Mouse (Mus musculus): ENCODE data around the gene Zbtb25. TPM values are rescaled to one million over a fixed set of nuclear protein-coding genes. Genes with fewer than 3 reads are reported as not detected.

Gene Zbtb25
- 10 to 100 TPM; 64.8 to 71.8 TPM for polyA plus RNA-seq (2017; shearing (Covaris generic))

GRCm38 (mm10) chr12:76369206-76369977, at the start of gene Zbtb25:
Gene Zbtb25, minus strand, starts transcription at chr12:76369602.

GRCm38 (mm10) chr12:76417433-76417854, 48.0 kb upstream of the Zbtb25 start, which contains the start of gene Ppp1r36:
Gene Ppp1r36, plus strand, starts transcription at chr12:76417538.

GRCm38 (mm10) chr12:76403886-76404537, 34.6 kb upstream of the Zbtb25 start, which contains the start of gene Hspa2:
Gene Hspa2, plus strand, starts transcription at chr12:76404176.

GRCm38 (mm10) chr12:76369978-76370830, 802 bp upstream of the Zbtb25 start, which contains the start of gene Zbtb1:
Gene Zbtb1, plus strand, starts transcription at chr12:76370266.

GRCm38 (mm10) chr12:76324679-76325431, 44.5 kb downstream of the Zbtb25 start, which contains the start of gene Akap5:
Gene Akap5, plus strand, starts transcription at chr12:76324891.

Other genes with a start within 250 kb of the Zbtb25 start
- gene Esr2, start 192.3 kb downstream of the Zbtb25 start, polyA plus RNA-seq (2017; shearing (Covaris generic)) = under 1 TPM; 0.07 to 0.38 TPM
- under 1 TPM in 1 of 2 experiments, not detected in 1; 0.16 TPM for gene Tex21, start 122.9 kb downstream of the Zbtb25 start, polyA plus RNA-seq (2017; shearing (Covaris generic))
- 10 to 100 TPM; 45.9 to 59.4 TPM for gene Mthfd1, start 114.3 kb downstream of the Zbtb25 start, polyA plus RNA-seq (2017; shearing (Covaris generic))
- gene Akap5, start 44.7 kb downstream of the Zbtb25 start, polyA plus RNA-seq (2017; shearing (Covaris generic)) = 1 to 10 TPM; 1.3 to 1.5 TPM
- 10 to 100 TPM; 21.0 to 28.1 TPM for gene Zbtb1, start 664 bp upstream of the Zbtb25 start, polyA plus RNA-seq (2017; shearing (Covaris generic))
- gene Hspa2, start 34.6 kb upstream of the Zbtb25 start, polyA plus RNA-seq (2017; shearing (Covaris generic)) = 1 to 10 TPM; 2.4 to 3.5 TPM
- not detected for gene Ppp1r36, start 47.9 kb upstream of the Zbtb25 start, polyA plus RNA-seq (2017; shearing (Covaris generic))
- gene Plekhg3, start 161.3 kb upstream of the Zbtb25 start, polyA plus RNA-seq (2017; shearing (Covaris generic)) = 1 to 10 TPM; 2.6 to 6.6 TPM

Measured in inflammation-experienced regulatory T-cells (primary cell).